Mouse (Mus musculus) gastrocnemius, adult 8-10 months (tissue): ENCODE measurements around the gene Rbfox1. TPM values are rescaled to one million over a fixed set of nuclear protein-coding genes. Genes with fewer than 3 reads are reported as not detected.

Experiments used
- DNase-seq, 2 experiments: peaks; one replicate each; pipeline ENCODE4 v3.0.0; 2022; ENCODE audit warnings: low spot score in 2 of 2
- total RNA-seq, 4 experiments: library from RNA; stranded (reverse); gene quantifications; 2 replicates each; pipeline ENCODE4 v1.2.4; 2022

The Rbfox1 gene
- total RNA-seq, 4 experiments from 2014 or later: 236 to 270 (median 260) TPM

DNA sequence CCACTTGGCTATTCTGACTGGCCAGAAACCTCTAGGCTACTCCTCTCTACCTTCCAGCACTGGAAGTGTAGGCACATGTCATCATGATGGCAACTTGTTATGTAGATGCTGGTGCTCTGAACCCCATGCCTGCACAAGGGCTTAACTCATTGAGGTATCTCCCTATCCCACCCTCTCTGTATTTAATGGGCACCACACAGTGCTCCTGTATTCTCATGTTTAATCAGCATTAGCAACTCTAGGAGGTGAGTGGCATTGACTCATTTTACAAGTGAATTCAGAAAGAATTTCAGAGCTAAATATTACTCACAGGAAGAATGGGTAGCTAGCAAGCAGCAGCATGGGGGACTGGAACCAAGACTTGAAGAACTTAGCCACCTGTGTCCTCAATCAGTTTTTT lies 321.3 kb downstream of the Rbfox1 start:
- no peak for DNase-seq

DNA sequence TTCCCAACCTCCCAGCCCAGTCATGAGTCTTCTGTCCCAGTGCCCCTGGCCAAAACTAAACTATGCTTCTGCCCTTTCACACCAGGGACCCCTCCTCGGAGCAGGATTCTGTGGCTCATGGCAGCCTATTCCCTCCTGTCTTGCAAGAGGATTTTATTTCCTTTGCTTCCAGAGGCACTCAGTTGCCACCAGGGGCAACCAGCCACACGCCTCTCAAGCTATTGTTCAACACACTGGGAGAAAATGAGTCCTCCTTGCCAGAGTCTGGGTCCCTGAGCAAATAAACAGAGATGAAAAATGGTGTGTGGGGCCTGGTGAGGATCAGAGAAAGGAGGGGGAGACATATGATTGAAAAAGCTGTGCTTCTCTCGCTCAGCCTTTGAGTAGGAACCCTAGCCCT lies 327.8 kb downstream of the Rbfox1 start:
- no peak for DNase-seq

DNA sequence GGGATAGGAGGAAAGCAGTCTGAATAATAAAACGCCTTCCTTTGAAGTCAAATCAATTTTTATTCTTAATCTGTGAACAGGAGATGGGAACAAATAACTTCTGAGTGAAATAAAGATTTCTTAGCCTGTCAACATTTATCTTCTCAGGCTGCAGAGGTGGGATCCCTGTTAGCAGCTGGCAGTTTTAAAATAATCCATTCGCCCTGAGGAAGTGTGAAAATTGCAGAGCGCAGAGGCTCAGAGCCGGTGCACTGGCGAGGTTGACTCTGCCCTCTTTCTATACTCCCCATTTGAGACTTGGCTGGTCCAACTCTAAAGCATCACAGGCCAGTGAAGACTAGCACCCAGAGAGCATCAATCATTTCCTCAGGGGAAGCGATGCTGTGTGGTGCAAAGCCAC lies 342.3 kb downstream of the Rbfox1 start:
- no peak for DNase-seq

DNA sequence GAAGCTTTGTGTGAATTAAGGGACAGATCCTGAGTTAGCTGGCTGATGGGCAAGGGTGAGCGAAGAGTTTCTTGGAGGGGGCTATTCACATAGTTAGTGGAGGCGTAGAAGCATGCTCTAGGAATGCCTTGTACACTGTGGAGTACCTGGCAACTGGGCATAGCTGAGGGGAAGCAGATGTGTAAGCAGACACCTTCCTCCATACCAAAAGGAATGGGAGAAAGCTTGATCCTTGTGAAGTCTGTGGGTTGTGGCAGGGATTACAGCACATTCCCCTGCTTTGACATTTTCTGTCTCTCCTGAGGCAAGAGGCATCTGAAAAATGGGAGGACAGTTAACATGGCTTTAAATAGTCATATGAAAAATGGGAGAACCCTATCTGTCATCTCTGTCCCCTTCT lies 347.8 kb downstream of the Rbfox1 start:
- no peak for DNase-seq

DNA sequence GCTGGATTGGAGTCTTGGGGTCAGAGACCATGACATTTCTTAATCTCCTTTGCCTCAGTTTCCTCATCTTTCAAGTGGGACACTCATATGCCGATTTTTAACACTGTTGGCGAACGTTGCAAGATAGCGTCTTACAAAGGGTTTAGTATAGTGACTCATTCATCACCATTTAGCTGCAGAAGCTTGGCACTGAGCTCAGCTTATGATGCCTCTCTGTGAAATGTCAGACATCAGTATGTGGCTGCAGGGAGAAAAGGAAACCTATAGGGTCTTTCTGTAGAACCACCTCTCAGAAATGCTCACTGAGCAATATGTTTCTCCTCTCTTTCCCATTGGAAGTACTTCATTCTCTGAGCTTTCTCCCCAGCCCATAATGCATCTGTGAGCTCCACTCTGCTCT lies 356.2 kb downstream of the Rbfox1 start:
- DNase-seq: no peak

DNA sequence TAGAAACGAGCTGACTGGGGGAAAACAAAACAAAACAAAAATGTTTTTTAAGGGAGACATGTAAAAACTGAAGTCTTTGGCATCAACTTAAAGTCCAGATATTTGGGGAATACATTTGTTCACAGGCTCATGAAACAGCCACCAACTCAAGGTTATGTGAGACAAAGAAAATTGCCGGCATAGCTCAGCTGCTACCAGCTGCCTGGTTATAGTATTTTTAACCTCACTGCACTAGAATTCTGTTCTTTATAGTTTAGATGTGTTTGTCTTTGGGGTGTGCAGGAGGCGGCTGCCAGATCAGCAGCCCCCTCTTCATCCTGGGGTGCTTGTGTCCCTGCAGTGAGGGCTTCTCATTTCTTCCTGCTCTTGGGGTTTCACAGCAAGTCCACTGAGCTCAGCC lies 357.3 kb downstream of the Rbfox1 start:
- DNase-seq: no peak

DNA sequence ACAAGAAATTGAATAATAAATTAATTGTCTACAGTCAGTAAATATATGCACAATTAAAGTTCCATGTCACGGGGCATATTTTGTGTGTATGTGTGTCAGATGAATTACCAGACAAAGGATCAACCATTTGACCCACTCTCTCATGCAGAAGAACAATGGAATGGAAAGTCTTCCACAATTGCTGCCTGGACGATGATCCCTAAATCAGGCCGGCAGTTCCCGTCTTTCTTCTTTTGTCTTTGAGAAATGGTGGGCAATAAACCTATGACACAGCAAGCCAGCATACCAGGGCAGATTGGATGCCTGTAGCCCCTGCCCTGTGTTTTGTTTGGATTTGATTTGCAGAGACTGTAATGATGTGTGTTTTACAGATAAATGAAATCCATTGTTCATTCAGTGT lies 362.4 kb downstream of the Rbfox1 start:
- DNase-seq: no peak

DNA sequence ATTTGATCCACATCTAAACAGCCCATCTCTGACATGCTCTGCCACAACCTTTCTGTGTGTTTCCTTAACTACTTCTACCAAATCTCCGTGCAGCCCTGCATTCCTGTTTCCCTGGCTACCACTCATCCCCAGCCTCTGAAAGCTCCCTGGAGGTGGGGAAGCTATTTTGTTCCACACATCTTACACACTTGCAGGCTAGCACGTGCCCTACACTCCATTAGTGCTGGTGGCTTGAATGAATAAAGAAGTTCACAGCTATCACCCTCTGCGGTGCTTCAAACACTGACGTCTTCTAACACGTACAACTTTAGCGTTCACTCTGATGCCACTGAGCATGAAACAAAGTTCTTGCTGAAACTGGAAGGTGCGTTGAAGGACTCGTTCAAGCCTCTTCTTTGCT lies 379.4 kb downstream of the Rbfox1 start:
- no peak for DNase-seq

DNA sequence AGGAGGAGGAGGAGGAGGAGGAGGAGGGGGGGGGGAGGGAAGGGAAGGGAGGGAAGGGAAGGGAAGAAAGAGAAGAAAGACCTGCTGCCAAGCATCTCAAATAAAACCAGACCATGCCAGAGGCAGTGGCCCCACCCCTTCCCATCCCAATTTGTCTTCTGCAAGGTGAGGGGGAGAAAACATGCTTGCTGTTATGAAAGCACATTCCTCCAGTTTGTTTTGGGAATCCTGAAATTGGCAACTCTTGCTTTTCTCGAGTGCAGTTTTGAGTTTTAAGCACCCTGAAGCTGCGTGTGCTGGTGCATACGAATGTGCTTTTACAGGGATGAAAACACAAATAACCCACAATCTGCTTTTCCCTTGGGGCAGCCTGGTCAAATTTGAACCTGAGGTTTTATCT lies 380.5 kb downstream of the Rbfox1 start:
- DNase-seq: no peak

DNA sequence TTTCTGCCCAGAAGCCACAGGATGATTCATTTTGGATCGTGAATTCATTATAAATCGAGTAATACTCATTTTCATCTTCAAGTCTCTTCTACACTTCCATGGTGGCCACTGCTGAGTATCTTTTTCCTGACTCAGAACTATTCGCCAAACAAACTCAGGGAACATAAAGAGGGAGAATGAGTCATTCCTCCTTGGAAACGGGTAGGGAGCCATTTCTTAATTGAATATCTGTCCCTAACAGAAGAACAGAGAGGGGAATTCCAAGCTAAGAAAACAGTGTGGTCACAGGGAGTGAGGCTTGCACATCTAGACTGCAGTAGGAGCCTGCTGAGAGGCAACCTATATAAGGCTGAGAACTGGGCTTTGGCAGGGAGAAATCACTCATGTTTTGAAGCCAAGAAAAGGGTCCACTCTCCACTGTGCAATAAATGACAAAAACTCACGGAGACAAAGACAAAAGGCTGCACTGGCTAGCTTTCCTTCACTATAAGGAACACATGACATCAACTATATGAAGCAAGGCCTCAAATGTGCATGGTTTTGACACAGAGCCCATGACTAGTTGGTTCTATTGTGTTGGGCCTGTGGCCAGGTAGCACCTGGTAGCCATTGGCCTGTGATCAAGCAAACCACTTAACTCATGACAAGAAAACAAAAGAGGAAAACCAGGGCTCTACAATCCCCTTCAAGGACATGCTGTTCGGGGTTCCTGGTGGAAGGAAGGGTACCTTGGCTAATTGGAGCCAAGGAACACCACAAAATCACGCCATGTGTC lies 386.6 kb downstream of the Rbfox1 start:
- DNase-seq: no peak

DNA sequence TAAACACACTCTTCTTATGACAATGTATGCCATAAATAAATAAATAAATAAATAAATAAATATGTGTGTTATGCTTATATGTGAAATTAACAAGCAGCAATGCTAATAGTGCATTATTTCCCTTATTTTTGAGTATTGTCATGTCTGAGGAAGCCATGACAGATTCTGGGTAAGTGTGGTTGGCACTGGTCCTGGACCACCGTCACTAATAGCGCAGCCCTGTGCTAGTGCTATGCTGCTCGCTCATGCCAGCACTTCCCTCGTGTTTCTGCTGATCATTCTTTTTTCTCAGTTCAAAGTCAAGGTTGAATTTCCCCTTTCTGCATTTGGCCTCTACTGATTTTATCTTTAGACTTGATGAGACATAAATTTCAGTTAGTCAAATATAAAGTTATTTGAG lies 398.3 kb downstream of the Rbfox1 start:
- no peak for DNase-seq

DNA sequence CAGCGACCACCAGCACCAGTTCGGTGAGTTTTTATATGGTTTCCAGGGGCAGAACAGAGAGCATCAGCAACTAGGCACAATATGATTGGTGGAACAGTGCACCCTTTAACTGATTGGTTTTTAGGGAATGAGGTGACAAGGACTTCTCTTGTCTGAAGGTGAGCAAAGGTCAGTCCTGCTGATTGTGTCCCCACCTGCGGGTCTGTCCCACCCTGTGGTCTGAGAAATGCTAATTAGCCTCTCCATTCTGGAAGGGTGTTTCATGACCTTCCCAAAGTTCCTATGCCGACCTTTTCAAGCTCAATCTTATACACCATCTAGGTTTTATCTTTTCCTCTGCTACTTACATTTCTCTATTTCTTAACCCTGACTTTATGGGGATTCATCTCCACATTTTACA lies 399.2 kb downstream of the Rbfox1 start:
- DNase-seq: no peak

DNA sequence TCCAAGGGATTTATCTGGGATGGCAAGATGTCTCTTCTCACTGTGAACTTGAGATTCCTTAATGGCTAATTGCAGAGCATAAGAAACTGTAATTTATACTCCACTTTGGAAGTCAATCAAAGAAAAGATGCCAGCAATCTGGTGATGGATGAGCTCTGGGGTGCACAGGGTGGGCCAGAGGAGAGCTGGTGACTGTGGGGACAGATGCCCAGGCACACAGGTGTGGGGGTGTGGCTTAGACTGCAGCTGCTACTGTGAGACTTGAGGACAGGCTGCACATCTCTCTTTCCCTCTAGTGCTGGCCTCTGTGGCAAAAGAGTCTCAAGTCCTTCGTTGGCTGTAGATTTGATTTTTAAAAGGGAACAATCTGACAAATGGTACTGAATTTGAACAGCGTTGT lies 402.5 kb downstream of the Rbfox1 start:
- DNase-seq: no peak

DNA sequence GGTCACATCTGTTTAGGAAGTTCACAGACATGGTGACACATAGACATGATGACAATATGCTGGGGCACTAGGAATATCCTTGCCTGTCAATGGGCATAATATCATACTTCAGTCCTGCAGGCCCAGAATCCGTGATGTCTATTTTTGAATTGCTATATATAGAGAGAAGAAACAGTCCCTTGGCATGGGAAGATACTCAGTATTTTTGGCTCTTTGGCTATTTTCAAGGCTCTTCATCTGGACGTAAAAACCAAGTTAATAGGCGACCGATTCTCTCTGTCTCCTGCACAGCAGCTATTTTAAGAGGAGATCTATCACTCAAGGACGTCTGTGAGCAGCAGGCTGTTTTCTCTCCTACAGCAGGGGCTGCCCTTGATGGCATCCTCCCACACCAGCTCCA lies 415.0 kb downstream of the Rbfox1 start:
- DNase-seq: no peak

DNA sequence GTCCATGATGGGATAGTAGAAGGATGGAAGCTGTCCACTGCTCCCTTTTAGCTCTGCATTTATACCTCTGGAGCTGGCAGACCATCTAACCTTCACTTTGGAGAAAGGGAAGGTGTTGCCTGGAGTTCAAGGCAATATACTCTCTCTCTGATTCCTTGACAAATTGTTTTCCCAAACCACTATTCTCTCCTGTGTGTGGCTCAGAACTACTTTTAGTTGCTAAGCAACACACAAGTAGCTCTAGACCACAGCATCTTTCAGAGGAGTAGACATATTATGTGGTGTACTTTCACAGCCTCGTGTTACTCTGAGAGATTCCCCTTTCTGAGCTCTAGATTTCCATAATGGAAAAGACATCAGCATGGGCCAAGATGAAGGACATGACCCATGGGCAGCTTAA lies 417.9 kb downstream of the Rbfox1 start:
- no peak for DNase-seq

DNA sequence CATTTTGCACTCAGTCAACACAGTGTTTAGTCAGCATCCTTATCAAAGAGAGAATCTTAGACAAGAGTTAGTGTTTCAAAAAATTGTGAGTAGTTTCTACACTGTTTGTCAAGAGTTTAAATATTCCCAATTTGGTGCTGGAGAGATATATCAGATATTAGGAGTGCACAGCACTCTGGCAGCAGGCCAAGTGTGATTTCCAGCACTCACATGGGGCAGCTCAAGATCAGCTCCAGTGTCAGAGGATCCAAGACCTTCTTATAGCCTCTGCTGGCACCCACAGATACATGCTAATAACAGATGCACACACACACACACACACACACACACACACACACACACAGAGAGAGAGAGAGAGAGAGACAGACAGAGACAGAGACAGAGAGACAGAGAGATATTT lies 424.8 kb downstream of the Rbfox1 start:
- DNase-seq: no peak

DNA sequence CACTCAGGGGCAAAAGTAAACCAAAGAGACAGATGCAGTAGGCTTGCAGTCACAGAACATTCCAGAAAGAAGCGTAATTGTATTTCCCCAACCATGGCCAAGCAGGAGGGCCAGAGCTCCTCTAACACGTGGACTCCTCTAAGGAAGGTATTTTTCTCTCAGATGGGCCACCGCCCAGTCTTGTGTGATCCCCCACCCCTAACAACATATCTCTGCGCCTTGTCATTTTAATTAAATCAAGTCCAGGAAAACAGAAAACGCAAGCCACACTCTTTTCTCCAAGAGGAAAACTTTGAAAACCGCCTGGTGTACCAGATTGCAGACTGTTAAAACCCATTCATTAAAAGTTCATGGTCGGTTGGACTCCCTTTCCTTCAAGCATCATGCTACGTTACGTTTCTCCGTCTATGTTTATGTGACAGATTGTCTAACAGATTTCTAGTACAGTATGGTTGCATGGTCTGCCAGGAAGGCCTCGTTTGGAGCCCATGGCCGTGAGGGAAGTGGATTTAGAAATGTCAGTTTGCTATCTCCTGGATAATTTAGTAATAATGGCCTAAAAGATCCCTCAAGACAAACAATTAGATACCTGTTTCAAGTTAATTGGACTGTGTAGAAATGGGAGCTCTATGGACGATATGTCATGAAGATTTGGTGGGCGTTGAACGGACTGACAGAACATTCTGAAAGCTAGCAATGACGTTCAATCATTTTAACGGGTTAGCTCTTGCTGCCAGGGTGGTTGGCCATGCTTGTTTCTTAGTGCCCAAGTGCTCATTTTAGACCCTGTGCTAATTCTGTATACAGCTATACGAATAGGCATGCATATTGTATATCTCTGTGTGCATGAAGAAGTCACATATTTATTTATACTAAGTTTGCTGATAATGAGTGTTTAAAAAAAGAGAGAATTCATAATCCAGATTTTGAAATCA lies 425.9 kb downstream of the Rbfox1 start:
- DNase-seq: no peak

DNA sequence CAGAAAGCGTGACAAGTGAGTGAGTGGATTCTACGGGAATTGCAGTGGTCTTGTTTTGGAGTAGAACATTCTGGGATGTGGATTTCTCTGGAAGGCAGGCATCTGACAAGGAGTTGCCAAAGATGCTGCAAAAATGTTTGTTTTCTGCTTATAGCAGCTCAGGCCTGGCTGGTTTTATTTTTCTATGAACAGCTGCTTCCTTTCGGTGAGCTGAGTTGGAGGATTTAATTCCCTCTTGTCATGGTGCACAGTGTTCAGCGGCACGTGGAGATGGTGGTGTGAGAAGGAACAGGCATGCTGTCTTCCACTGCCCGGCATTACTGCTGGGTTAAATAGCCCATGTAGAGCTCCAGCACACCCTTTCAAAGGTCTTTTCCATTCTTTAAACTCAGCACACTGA lies 428.5 kb downstream of the Rbfox1 start:
- no peak for DNase-seq

DNA sequence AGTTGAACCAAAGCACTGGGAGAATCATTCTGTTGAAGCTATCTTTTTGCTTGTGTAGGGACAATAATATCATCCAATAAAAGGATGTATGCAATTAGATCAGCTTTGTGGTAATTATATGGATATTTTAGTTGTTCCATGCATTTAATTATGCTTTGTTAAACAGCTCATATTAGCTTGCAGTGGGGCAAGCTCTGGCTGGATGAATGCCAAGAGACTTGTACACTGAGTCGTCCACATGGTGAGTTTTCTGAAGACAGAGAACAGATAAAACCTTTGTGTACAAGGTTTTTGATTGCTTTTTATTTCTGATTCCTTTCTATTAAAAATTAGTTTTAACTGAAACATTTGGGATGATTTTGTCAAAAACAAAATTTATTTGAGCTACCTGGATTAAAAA lies 439.7 kb downstream of the Rbfox1 start:
- no peak for DNase-seq

DNA sequence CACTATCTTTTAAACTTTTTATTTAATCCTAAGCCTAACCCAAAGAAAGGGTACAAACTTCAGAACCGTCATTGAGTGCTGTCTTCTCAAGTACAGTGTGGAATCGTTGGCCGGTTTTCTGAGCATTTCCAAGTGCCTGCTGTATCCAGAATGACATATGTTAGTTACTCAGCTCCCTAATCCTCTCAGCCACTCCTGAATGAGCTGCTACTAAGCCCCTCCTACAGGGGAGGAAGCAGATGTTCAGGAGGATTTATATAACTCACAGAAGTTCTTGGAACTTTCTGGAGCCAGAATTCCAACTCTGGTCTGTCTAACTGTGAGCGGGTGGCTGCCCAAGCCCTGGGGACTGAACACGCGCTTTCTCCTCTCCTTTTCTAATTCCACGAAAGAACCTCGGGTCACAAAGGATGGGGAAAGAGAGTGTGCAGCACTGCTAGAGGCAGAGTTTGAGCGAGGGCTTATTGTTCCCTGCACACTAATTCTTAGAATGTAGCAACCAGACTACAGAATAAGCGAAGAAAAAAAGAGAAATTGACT lies 446.3 kb downstream of the Rbfox1 start:
- no peak for DNase-seq

DNA sequence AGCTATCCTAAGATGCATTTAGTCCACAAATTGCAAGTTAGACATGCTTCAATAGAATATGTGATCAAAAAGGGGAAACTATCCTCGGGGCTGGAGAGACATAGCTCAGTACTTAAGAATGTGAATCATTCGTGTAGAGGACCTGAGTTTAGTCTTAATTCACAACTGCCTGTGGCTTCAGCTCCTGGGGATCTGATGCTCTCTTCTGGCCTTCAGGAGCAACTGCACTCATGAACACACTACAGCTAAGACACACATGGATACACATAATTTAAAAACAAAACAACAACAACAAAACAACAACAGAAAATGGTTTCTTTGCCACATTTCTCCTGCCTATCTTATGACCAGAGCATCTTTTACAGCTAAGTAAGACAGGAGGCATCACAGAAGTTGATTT lies 448.1 kb downstream of the Rbfox1 start:
- DNase-seq: no peak

DNA sequence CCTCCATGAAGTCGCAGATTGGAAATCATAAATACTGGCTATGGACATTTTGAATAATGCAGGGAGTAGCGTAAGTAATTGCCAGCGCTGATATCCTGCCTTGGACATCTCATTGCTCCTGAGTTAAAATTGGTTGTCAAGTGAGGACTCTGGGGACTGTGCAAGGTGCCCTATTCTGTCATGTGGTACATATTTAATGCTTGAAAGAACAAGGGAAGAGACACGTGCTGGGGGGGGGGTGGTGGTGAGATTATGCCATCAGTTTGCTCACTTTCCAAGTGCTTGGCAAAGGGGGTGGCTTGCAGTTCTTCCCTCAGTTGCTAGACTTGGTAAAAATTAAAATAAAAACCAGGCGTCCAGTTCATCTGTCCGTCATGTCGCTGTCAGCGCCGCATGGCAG lies 462.9 kb downstream of the Rbfox1 start:
- no peak for DNase-seq
